Mouse (Mus musculus) C2C12 (cell line): ENCODE data around the gene Atp13a2.

Experiments
- CEBPB ChIP-seq: IDR thresholded peaks from one replicate; pipeline ENCODE4 v1.6.1; 2011; ENCODE audit warnings: low read depth, mild to moderate bottlenecking, control low read depth, moderate library complexity
- CTCF ChIP-seq: IDR thresholded peaks from one replicate; pipeline ENCODE4 v1.5.1; 2011; ENCODE audit not compliant: control insufficient read depth, insufficient read depth, insufficient read length
- FOSL1 ChIP-seq: IDR thresholded peaks from one replicate; pipeline ENCODE4 v1.8.0; 2011; ENCODE audit warnings: mild to moderate bottlenecking, low read length; ENCODE audit not compliant: poor library complexity, insufficient read depth, severe bottlenecking
- MAX ChIP-seq: IDR thresholded peaks from one replicate; pipeline ENCODE4 v1.6.1; 2011; ENCODE audit warnings: mild to moderate bottlenecking, control low read depth
- MYOD1 ChIP-seq: IDR thresholded peaks from one replicate; pipeline ENCODE4 v1.6.1; 2011; ENCODE audit warnings: low read depth; ENCODE audit not compliant: control insufficient read depth, insufficient read length
- MYOG ChIP-seq: IDR thresholded peaks from one replicate; pipeline ENCODE4 v1.6.1; 2011; ENCODE audit not compliant: control insufficient read depth, insufficient read length; ENCODE audit errors: extremely low read depth
- USF1 ChIP-seq: IDR thresholded peaks from one replicate; pipeline ENCODE4 v1.6.1; 2011; ENCODE audit warnings: low read depth, mild to moderate bottlenecking, control low read depth, moderate library complexity

DNA sequence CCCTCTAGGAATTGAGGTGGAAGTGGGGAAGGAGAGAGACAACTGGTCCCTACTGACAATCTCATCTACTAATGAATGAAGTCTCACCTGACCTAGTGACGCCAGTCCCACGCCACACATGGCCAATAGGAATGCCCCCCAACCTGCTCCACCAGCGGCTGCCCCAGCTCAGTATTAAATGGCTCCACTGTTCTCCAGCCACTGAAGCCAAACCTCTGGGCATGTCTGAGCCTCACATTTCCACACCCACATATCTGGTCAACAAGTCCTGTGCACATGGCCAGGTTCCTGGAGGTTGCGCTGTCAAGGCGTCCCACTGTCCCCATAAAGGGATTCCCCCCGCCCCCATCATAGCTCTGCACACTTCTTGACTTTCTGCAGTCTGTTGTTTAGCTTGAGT, 2.1 kb upstream of the Atp13a2 start:
- no peak for TF ChIP-seq CEBPB
- no peak for TF ChIP-seq MAX
- TF ChIP-seq CTCF, result no peak
- no peak for TF ChIP-seq USF1
- no peak for TF ChIP-seq MYOG
- TF ChIP-seq MYOD1, result no peak
- no peak for TF ChIP-seq FOSL1
